Comparison of ENCODE assay signal across 14 mouse cellular contexts in the genomic region with DNA sequence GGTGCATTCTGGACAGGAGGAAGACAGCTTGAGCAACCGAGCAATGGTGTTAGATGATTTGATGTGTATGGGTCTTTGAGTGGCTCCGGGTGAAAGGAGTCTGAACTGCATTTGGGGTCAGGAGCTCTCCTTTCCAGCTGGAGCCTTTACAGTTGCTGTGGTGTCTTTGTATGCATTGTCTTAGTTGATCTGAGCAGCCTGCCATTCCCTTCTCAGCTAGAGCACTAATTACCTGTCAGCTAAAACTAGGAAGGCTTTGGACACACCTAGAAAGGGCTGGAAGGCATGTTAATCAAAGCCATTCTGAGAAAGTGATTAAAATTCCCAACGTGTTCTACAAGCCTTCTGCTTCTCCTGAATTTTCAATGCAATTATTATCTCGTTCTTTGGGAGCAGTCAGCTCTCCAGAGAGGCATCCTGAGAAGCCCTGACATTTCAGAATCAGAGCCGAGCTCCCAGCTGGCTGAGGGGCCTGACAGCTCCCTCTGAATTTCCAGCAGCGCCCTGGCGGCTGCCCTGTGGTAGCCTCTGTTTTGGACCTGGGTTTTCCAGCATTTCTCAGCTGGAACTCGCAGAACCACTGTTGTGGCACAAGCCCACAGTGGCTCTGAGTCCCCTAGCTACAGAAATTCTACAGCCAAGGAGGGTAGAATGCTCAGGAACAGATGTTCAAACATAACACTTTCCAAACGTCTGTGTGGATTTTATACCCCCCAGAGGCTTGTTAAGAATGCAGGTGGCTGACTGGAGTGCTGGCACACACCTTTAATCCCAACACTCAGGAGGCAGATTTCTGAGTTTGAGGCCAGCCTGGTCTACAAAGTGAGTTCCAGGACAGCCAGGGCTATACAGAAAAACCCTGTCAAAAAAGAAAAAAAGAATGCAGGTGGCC.
DNase-seq lines count a peak whose midpoint lies in the region; ATAC-seq and TF ChIP-seq lines count a peak whose summit lies in the region.
"Had no signal": no experiment of that assay in that cellular context is flagged by ENCODE, and none has a peak within 500 bp of the region (broad histone marks: within the 10 kb centered on the region; RNA-seq: fewer than 3 reads in every experiment).

No protein-coding gene starts in this region.

- 0 out of 2 replicates have a peak, but pooled peaks have one; percentile 13 for TF ChIP-seq CTCF in layer of hippocampus, adult 2 months (conservative IDR thresholded peaks at IDR 0.05)
- 0 out of 2 replicates have a peak, but pooled peaks have one; percentile 21 for TF ChIP-seq CTCF in midbrain, postnatal 0 days (IDR thresholded peaks at IDR 0.05)

- H3K36me3 ChIP-seq in hindbrain, embryonic 10.5 days = no peaks in the 10 kb centered on the region
- H3K36me3 ChIP-seq in lung, embryonic 16.5 days (ENCODE audit: control insufficient read depth, insufficient read depth, low read length) = no peaks in the 10 kb centered on the region
- no peaks in the 10 kb centered on the region for H3K36me3 ChIP-seq in midbrain, postnatal 0 days (ENCODE audit: insufficient read depth, low read length)
- H3K36me3 ChIP-seq in liver, embryonic 11.5 days (ENCODE audit: control insufficient read depth, insufficient read depth, low read length) = no peaks in the 10 kb centered on the region
- H3K36me3 ChIP-seq: liver, embryonic 13.5 days; stomach, embryonic 15.5 days had no signal

- no peaks in the 10 kb centered on the region for H3K27me3 ChIP-seq in hindbrain, embryonic 10.5 days (ENCODE audit: insufficient read depth, poor library complexity, severe bottlenecking)
- H3K27me3 ChIP-seq in lung, embryonic 16.5 days (ENCODE audit: control insufficient read depth, insufficient read depth, low read depth, low read length) = no peaks in the 10 kb centered on the region
- no peaks in the 10 kb centered on the region for H3K27me3 ChIP-seq in midbrain, postnatal 0 days (ENCODE audit: insufficient read depth, low read length)
- H3K27me3 ChIP-seq in liver, embryonic 11.5 days (replicated peaks; ENCODE audit: control insufficient read depth, insufficient read depth, low read length) = no peaks in the 10 kb centered on the region
- H3K27me3 ChIP-seq: liver, embryonic 13.5 days; stomach, embryonic 15.5 days had no signal

- H3K4me2 ChIP-seq in lung, embryonic 16.5 days (ENCODE audit: low read depth, low read length) = no peak overlapping the region
- H3K4me2 ChIP-seq in midbrain, postnatal 0 days (ENCODE audit: low read depth, low read length, poor library complexity, severe bottlenecking) = no peak overlapping the region
- H3K4me2 ChIP-seq in liver, embryonic 11.5 days = no peak overlapping the region
- H3K4me2 ChIP-seq: liver, embryonic 13.5 days; stomach, embryonic 15.5 days had no signal

- H3K9ac ChIP-seq in lung, embryonic 16.5 days (ENCODE audit: low read length) = no peak overlapping the region
- 0 out of 2 replicates have a peak overlapping the region, but pooled peaks have one; percentile 19 for H3K9ac ChIP-seq in midbrain, postnatal 0 days (replicated peaks; ENCODE audit: low read length, poor library complexity, severe bottlenecking)
- no peak overlapping the region for H3K9ac ChIP-seq in liver, embryonic 11.5 days (ENCODE audit: low read depth, low read length)
- H3K9ac ChIP-seq: liver, embryonic 13.5 days; stomach, embryonic 15.5 days had no signal

- no peak for DNase-seq in layer of hippocampus, adult 2 months (ENCODE audit: low spot score in 2 of 2)
- DNase-seq in layer of hippocampus, adult 11-12 months (ENCODE audit: low spot score) = no peak
- no peak for DNase-seq in hindbrain, embryonic 10.5 days (ENCODE audit: low spot score)
- peak; percentile 27 for DNase-seq in midbrain, postnatal 0 days (ENCODE audit: low spot score)
- no peak for DNase-seq in liver, embryonic 11.5 days (ENCODE audit: low spot score)
- no peak for DNase-seq in kidney, postnatal 4 days
- no peak for DNase-seq in left cerebral cortex, adult 18-20 months (ENCODE audit: low spot score in 2 of 2)
- DNase-seq: B cell, adult 2 months; cerebellum, adult 9-10 months; gastrocnemius, postnatal 36 days; kidney, postnatal 25 days; liver, embryonic 13.5 days had no signal

- no peak overlapping the region for H3K4me3 ChIP-seq in layer of hippocampus, adult 2 months
- H3K4me3 ChIP-seq in hindbrain, embryonic 10.5 days = no peak overlapping the region
- H3K4me3 ChIP-seq in lung, embryonic 16.5 days (ENCODE audit: low read length) = no peak overlapping the region
- H3K4me3 ChIP-seq in midbrain, postnatal 0 days (ENCODE audit: low read depth, low read length) = no peak overlapping the region
- H3K4me3 ChIP-seq in liver, embryonic 11.5 days (ENCODE audit: low read depth, low read length) = no peak overlapping the region
- H3K4me3 ChIP-seq: liver, embryonic 13.5 days; stomach, embryonic 15.5 days had no signal

- no peaks in the 10 kb centered on the region for H3K9me3 ChIP-seq in hindbrain, embryonic 10.5 days
- H3K9me3 ChIP-seq in lung, embryonic 16.5 days (ENCODE audit: control insufficient read depth, low read length) = no peaks in the 10 kb centered on the region
- H3K9me3 ChIP-seq in midbrain, postnatal 0 days (ENCODE audit: low read length) = no peaks in the 10 kb centered on the region
- H3K9me3 ChIP-seq in liver, embryonic 11.5 days (ENCODE audit: control insufficient read depth, low read length) = no peaks in the 10 kb centered on the region
- H3K9me3 ChIP-seq: liver, embryonic 13.5 days; stomach, embryonic 15.5 days had no signal

- peak overlapping the region; percentile 14; the same call in 1 of the 2 replicates for H3K27ac ChIP-seq in layer of hippocampus, adult 2 months
- peak overlapping the region; percentile 29; the same call in 1 of the 2 replicates for H3K27ac ChIP-seq in hindbrain, embryonic 10.5 days
- no peak overlapping the region for H3K27ac ChIP-seq in lung, embryonic 16.5 days (ENCODE audit: low read length)
- H3K27ac ChIP-seq in midbrain, postnatal 0 days (ENCODE audit: low read depth, low read length) = peak overlapping the region; percentile 59
- H3K27ac ChIP-seq in liver, embryonic 11.5 days (ENCODE audit: low read depth, low read length) = no peak overlapping the region
- H3K27ac ChIP-seq: liver, embryonic 13.5 days; stomach, embryonic 15.5 days had no signal

- ATAC-seq in lung, embryonic 16.5 days (ENCODE audit: low read depth) = peak; percentile 73
- ATAC-seq in midbrain, postnatal 0 days (ENCODE audit: low FRiP score) = peak; percentile 69; the same call in 1 of the 2 replicates
- ATAC-seq in liver, embryonic 11.5 days (replicated peaks; ENCODE audit: low FRiP score) = no peak

- H3K4me1 ChIP-seq in hindbrain, embryonic 10.5 days (replicated peaks) = peaks cover 14% of the 10 kb centered on the region
- no peaks in the 10 kb centered on the region for H3K4me1 ChIP-seq in lung, embryonic 16.5 days (replicated peaks; ENCODE audit: control insufficient read depth, insufficient read depth, low read length)
- peaks cover 5% of the 10 kb centered on the region; the same call in 1 of the 2 replicates for H3K4me1 ChIP-seq in midbrain, postnatal 0 days (ENCODE audit: insufficient read depth, low read length)
- H3K4me1 ChIP-seq in liver, embryonic 11.5 days (replicated peaks; ENCODE audit: control insufficient read depth, insufficient read depth, low read length) = no peaks in the 10 kb centered on the region
- H3K4me1 ChIP-seq: liver, embryonic 13.5 days; stomach, embryonic 15.5 days had no signal

- 16% methylated on average over 9 of the region's 9 CpGs for WGBS in hindbrain, embryonic 10.5 days
- 9% methylated on average over 9 of the region's 9 CpGs for WGBS in lung, embryonic 16.5 days
- 6% methylated on average over 9 of the region's 9 CpGs for WGBS in midbrain, postnatal 0 days
- WGBS in liver, embryonic 11.5 days = 19% methylated on average over 9 of the region's 9 CpGs

Comparison
In these comparisons a context has a peak if more than half of its experiments do, and no peak if none do; other contexts are left out.
1. H3K27ac ChIP-seq: peak in layer of hippocampus, adult 2 months (single experiment), hindbrain, embryonic 10.5 days (single experiment) and midbrain, postnatal 0 days (single experiment); none in lung, embryonic 16.5 days (single experiment) and liver, embryonic 11.5 days (single experiment).